Mouse (Mus musculus) spleen, postnatal 36 days (tissue): ENCODE measurements around the gene Gcnt2.
A peak's percentile ranks its signal among the peaks of the same experiment; 100 is the strongest.

ENCODE experiments used
- DNase-seq, 2 experiments: peaks; one replicate each; pipeline ENCODE4 v3.0.0; 2022; ENCODE audit warnings: low spot score in 2 of 2, mixed read lengths in 1 of 2

Gene Gcnt2

DNA sequence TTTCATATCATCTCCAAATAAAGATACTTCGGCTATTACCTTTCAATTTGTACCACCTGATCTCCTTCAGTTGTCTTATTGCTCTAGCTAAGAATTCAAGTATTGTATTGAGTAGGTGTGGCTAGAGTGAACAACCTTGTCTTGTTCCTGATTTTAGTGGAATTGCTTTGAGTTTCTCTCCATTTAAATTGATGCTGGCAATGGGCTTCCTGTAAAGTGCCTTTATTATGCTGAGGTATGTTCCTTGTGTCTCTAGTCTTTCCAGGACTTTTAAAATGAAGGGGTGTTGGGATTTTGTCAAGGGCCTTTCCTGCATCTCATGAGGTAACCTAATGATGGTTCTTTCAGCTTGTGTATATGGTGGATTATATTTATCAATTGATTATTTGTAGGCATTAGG lies 83.5 kb downstream of the Gcnt2 start:
- DNase-seq: no peak

DNA sequence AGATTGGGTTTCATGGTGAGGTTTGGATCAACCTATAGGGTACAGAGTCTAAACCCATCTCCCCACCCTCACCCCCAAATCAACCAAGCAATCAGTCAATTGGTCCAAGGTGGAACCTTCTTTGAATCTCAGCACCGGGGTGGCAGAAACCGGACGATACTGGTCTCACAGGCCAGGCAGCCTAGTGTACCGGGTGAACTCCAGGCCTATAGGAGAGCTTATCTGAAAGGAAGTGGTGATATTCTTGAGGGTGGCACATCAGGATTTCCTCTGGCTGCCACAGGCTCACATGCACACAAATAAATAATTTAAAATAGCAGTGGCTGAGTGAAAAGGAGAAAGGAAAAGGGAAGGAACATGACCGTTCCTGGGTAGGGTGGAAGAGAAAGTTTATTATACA lies 84.4 kb downstream of the Gcnt2 start:
- no peak for DNase-seq

DNA sequence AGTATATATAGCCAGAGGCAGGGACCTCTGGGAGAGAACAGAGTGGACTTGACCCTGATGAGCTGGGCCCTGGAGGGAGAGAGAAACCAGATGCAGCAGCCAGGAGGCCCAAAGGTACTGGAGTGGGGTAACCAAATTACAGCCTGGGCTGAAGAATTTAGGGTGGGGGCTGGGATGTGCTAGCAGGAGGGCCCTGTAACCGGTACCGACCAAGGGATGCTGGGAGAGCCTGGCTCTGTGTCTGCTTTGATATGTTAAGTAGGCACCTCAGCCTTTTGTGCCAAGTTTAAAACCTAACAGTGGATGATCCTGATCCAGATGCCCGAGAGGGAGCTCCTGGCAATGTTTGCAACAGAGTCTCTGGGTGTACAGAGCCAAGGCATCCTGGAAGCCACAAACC lies 84.8 kb downstream of the Gcnt2 start:
- no peak for DNase-seq

DNA sequence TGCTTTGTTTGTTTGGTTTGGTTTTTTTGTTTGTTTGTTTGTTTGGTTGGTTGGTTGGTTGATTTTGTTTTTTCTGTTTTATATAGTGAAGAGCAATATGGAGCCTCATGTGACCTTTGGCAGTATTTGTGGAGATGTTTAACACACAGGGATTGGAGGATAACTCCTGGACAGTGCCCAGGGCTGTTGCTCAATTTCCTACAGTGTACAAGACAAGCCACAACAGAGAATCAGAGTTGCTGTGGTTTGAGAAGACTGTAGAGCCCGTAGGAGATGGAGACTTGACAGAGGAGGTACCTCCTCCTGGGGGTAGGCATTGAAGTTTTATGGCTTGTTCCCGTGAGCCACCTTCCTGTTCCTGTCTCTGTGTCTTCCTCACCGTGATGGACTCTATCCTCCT lies 87.0 kb downstream of the Gcnt2 start:
- DNase-seq: no peak

DNA sequence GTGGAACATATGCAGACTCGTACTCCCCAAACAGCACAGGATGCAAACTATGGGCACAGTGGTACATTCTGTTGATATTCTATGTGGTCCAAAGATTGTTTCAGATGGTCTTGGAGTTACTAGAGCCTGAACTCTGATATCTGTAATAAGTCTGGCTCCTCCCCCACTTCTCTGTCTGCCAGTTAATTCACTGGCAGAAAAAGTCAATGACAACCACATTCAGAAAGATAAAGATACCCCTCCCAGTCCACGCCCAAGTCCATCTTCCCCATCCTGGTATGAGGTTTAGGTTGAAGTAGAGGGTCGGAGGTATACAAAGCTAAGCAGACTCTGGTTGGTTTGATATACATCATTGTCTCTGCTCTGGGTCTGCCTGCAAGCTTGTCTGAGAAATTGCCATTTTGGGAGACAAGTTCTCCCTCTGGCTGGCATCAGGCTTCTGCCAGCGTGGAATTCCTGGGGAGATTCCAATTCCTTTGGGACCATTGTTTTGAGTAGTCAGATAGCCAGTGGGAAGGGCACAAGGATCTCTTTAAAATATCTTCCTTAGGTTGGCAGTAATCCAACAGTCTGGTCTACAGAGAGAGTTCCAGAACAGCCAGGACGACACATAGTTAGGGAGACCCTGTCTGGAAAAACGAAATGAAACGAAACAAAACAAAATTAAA lies 88.1 kb downstream of the Gcnt2 start:
- DNase-seq: no peak

DNA sequence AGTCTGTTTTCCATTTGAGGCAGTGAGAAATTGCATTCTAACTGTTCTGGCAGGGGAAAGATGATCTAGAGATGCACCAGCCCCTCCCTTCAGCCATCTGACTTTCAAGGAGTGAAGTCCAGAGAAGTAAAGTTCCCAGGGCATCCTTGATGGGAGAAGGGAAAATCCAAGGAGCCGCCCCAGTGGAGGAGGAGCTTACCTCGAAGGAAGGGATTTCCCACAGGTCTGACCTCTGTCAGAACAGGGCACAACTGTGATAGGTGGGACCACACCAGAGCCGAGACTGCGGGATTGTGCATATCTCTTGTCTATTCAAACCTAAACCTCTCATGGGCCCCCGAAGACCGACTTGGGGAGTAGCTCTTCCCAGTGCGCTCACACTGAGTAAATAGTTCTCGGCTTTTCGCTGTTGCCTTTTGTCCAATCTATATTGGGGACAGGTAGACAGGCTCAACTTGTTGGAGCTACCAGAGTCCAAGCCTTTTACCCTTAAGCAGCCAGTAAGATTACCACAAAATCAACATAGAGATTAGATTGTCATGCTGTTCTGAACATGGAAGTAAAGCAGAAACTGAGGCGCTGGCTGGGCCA lies 91.9 kb downstream of the Gcnt2 start:
- no peak for DNase-seq

DNA sequence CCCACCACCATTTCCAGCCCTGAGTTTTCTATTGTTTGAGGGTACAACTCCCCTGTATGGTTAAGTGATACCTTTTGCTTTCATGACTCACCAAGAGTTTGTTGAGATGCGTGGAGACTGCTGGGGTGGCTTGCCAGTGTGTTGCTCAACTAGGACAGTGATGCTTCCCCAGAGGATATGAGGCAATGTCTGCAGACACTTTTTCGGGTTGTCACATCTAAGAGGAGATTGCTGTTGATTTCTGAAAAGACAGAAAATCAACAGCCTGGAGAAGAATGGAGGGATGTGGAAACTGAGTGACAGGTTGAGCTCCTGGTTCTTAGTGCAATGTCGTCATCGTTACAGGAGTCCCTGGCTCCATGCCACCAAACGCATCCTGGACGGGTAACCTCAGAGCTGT lies 93.7 kb downstream of the Gcnt2 start:
- DNase-seq: peak in 1 of 2 experiments; percentile 18

DNA sequence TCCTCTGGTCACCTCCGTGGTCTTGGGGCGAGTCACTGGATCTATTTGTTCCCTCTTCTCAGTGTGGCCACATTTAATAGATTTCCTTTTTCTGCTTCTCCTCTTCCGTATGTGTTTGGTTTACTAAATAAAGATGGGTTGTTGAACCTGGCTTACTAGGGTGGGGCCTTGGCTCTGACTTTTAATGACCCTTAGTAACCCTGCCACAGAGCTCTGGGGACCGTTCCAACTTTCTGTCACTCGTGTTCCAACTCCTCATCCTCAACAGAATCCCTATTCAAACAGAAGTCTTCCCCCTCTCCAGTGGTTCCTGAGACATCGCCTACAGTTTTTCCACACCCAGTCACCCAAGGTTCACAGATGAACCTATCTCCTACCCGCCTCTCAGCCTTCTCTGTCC lies 96.2 kb downstream of the Gcnt2 start:
- no peak for DNase-seq

DNA sequence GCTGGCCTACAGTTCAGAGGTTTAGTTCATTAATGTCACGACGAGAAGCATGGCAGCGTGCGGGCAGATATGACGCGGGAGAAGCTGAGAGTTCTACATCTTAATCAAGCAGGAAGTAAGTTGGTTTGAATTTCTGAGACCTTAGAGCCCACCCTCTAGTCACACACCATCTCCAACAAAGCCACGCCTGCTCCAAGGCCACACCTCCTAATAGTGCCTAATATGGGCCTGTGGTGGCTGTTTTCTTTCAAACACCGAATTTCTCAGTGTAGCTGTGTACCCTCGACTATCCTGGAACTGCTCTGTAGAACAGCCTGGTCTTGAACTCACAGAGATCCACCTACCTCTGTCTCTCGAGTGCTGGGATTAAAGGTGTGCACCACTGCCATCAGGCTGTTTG lies 108.1 kb downstream of the Gcnt2 start:
- DNase-seq: peak in 1 of 2 experiments; percentile 24

DNA sequence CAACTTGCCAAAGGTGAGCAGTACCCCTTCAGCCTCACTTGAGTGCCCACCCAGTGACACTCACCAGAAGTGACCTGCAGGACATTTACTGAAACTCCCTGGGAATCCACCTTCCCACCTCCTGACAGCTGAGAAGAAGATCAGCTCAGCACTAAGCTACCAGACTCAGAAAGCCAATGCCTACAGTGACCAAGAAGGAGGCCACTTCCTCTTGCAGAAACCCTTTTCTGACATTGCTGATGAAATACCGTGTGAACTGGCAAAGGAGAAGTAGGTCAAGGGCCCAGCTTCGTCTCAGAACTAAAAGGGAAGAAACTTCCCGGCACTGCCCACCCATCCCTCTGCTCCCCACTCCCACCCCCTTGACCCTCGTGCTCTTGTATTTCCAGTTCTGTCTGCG lies 109.0 kb downstream of the Gcnt2 start:
- peak; percentile 13 to 41 for DNase-seq

DNA sequence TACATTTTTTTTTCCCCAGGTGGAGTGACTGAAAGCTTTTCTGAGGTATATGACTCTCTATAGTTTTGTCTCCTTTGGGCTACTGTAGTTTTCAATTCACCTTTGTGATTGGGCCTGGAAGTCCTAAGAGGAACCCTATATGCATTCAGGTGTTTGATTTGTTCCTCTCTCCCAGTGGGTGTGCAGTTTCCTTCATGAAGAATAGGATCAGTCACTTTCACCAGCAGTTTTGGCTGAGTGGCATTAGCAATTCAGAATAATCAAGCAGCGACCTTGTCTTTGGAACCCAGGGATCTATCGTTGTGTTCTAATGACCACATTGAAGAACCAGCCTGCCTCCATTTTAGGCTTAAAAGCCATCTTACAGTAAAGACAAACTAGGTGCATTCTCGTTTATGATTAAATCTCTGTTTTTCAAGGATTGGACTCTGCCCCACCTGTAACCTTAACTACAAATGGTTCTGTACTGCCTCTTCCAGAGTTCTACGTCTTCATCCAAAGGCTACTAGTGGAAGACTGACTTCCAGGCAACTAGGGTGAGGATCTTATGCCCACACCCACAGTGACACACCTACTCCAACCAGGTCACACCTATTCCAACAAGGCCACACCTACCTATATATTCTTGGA lies 110.3 kb downstream of the Gcnt2 start:
- DNase-seq: no peak

DNA sequence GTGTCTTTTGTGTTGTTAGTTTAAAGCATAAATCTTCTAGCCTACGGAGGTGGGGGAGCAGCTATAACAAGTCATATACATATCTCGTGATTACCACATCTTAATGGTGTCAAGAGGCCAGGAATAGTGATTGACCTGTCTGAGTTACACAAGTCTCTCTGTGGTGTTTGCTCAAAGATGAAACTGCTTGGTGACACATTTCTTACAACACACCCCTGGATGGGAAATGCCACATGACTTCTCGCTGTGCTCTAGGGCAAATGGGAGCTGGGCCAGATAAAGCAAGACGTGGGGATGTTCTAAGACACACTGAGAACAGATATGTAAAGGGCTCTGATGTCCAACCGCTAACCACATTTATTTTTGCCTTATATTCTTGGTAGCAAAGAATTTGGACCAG lies 111.7 kb downstream of the Gcnt2 start:
- DNase-seq: peak in 1 of 2 experiments; percentile 16

DNA sequence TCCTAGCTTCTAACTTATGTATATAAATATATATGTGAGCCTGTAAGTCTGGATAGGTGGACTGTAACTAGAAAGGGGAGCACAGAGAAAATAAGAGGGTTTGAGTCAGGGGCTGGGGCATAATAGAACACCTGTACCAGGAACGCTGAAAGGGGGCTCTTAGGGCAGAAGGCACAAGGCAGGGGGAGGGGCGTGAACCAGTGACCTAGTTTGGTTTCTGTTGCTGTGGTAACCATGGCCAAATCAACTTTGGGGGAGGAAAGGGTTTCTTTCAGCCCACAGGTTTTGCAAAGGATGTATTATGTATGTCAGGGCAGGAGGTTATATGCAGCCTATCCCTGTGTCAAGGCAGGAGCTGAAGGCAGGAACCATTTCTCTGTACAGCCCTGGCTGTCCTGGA lies 112.3 kb downstream of the Gcnt2 start:
- DNase-seq: no peak

DNA sequence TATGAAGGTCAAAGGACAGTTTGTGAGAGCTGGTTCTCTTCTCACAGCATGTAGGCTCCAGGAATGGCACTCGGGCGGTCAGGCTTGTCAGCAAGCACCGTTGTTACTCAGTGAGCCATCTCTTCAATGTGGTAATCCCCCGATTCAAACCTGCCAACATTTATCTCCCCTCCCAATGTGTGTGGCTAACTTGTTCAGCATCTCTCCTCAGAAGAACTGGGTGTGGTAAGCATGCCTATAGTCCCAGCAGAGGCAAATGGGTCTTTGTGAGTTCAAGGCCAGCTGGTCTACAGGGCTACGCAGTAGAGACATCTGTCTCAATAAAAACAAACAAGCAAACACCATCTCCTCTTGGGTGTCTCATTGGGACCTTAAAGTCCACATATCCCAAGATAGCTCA lies 113.4 kb downstream of the Gcnt2 start:
- no peak for DNase-seq

DNA sequence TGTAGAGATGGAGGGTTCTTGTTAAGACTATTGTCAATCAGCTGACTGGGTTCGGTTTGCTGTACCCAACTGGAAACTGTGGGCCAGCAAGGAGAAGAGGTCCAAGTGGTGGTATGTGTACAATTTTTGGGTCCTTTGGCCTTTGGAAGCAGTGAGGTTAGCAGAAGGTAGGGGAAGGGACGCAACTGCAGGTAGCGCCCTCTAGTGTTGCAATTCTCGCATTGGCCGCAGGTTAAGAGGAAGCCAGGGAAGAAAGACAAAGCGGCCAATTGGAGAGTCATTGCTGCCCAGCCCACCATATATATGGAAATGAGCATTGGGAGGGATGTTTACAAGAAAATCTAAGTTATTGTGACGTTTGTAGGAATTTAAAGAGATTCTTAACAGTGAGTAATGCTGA lies 118.1 kb downstream of the Gcnt2 start:
- peak; percentile 18 to 27 for DNase-seq

DNA sequence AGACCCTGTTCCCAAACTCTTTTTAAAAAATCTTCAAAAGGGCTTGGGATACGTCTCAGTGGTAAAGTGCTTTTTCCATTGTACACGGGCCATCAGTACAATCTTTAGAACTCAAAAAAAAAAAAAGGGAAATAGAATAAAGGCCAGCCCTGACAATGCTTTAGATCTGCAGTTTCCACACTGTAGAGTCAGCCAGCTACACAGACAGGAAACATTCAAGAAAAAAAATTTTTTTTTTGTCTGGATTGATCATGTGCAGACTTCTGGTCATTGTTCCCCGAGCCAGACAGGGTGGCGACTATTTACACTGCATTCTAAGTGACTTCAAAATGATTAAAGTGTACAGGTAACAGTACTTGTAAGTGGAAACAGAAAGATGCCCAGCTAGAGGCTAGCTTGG lies 119.1 kb downstream of the Gcnt2 start:
- DNase-seq: no peak

DNA sequence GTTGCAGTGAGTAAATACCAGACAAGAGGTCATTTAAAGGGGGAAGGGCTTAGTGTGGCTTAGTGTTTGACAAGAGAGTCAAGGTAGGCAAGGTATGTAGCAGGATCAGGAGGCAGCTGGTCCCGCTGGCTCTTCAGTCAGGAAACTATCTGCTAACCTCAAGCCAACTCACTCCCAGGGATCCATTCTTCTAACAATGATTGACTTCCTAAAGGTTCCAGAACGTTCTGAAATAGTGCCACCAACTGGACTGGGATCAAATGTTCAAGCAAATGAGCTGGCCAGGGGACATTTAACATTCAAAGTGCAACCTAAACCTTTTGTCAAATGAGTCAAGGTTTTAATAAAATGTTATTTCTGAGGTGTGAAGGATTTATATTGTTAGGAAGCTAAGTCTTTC lies 119.8 kb downstream of the Gcnt2 start:
- DNase-seq: no peak

DNA sequence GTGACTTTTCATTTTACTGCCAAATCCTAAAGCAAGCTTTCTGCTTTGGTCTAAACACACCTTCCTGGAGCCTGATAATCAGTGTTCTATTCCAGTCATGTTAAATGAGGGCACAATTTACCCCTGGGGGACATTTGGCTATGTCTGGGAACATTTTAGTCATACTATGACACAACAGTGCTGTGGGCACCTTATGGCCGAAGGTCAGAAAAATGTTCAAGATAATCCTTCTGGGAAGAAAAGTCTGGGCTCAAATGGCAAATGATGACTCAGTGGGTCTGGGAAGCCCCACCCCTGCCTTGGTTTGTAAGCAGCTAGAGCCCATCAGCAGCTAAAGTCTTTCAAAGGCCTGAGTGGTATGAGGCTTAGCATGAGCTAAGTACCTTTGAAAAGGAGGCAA lies 123.2 kb downstream of the Gcnt2 start:
- no peak for DNase-seq

DNA sequence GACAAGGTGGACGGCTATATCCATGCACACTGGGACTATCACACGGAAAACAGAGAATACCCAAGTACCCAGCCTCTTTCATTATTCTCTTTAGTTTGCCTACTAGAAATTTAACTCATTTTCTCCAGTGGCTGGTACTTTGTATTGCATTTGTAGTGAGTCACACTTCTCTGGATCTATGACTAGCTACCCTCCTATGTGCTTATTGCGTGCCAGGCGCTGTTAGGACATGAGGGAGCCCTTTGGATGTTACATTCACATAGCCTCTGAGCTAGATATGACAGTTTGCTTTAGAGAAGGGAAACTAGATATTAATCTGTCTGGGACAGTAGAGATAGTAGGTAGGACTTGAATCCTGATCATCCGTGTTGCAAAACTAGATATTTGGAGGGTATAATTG lies 126.5 kb downstream of the Gcnt2 start:
- no peak for DNase-seq

DNA sequence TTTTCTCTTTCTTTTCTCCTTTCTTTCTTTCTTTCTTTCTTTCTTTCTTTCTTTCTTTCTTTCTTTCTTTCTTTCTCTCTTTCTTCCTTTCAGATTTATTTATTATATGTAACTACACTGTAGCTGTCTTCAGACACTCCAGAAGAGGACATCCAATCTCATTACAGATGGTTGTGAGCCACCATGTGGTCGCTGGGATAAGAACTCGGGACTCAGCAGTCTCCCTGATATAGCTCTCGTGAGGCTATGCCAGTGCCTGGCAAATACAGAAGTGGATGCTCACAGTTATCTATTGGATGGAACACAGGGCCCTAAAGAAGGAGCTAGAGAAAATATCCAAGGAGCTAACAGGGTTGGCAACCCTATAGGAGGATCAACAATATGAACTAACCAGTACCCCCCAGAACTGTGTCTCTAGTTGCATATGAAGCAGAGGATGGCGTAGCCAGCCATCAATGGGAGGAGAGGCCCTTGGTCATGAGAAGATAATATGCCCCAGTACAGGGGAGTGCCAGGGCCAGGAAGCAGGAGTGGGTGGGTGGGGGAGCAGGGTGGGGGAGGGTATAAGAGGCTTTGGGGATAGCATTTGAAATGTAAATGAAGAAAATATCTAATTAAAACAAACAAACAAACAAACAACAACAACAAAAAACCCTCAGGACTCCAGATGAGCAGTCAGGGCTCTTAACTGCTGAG lies 128.2 kb downstream of the Gcnt2 start:
- DNase-seq: peak in 1 of 2 experiments; percentile 11

DNA sequence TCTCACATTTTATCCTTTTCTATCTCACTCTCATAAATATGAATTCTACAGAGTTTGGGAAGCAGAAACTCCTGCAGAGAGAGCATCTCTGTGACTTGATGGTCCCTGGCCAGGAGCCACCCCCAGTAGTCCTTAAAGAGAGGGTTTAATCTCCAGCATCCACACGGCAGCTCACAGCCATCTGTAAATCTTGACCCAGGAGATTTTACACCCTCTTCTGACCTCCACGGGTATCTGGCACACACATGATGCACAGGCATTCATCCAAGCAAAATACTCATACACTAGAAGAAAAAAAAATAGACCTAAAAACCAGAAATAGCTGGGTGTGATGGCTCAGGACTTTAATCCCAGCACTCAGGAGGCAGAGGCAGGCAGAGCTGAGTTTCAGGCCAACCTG lies 128.9 kb downstream of the Gcnt2 start:
- peak in 1 of 2 experiments; percentile 5 for DNase-seq

DNA sequence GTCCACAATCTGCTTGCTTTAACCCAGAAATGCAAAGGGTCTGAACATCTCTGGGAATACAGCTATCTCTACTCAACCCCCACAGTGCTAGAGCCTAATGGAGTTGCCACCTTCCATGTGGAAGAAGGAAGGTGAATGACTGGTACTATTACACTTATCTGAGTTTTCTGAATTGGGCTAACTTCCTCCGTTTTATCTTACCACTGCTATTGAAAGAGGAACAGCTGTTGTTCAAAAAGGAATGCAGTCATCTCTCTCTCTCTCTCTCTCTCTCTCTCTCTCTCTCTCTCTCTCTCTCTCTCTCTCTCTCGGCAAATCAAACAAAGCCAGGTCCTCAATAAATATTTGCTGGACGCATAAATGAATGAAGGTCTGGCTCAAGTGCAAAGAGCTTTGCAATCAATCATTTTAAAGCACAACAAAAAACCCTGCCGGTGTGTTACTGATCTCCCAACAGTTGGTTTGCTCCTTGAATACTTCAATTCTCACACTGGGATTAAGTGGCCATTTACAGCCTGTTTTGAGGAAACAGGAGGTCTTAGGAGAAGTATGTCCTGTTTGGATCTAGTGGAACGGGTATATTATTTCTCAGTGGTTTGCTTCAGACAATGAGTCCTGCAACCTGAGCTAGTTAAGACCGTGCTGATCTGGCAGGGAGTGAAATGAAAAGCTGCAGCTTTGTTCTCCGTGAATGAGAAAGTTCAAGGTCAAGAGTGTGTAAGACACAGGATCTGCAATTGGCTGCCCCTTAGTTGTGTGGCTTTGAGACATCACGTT lies 135.1 kb downstream of the Gcnt2 start:
- DNase-seq: no peak
